Mouse (Mus musculus) hematopoietic multipotent progenitor cell, adult 10-12 weeks (in vitro differentiated cells): ENCODE measurements around the gene Tenm4. TPM values are rescaled to one million over a fixed set of nuclear protein-coding genes. Genes with fewer than 3 reads are reported as not detected.

Experiments used
- polyA plus RNA-seq: library from polyadenylated mRNA; stranded (reverse); fragments of >175 nt; gene quantifications from 2 replicates; pipeline ENCODE4 v1.2.3, GENCODE M21; 2012; ENCODE audit warnings: low replicate concordance

Gene Tenm4
- polyA plus RNA-seq = 4.4 and 8.5 TPM in 2 replicates

DNA sequence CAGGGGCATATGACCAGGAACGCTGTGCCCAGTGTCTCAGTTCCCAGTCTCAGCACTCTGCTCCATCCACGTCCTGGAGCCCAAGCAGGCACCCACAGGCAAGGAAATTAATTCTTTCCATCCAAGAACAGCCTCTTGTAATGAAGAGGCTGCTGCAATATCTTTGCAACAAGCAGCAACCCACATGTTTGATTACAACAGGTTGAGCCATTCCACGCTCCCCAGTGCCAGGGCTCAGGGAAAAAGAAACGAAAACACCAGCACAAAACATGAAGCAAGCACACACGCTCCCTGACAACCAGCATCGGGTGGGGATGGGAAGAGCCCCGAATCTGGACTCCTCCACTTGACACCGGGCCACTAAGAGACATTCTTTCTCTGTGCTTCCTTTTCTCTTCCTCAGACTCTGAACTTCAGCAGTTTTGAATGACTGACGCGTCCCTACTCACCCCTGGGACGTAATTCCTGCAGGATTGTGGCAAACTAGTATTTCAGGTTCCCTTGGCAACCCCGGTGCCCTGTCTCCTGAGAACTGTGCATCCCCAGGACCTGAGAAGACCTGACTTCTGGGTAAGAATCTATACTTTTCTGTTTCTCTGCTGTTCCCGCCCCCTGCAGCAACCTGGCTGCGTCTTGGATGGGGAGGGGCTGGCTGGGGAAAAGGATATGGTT, at the start of gene Tenm4:
Tenm4 (plus strand) TSS at position 323 of the 672 bp plus-strand sequence.

DNA sequence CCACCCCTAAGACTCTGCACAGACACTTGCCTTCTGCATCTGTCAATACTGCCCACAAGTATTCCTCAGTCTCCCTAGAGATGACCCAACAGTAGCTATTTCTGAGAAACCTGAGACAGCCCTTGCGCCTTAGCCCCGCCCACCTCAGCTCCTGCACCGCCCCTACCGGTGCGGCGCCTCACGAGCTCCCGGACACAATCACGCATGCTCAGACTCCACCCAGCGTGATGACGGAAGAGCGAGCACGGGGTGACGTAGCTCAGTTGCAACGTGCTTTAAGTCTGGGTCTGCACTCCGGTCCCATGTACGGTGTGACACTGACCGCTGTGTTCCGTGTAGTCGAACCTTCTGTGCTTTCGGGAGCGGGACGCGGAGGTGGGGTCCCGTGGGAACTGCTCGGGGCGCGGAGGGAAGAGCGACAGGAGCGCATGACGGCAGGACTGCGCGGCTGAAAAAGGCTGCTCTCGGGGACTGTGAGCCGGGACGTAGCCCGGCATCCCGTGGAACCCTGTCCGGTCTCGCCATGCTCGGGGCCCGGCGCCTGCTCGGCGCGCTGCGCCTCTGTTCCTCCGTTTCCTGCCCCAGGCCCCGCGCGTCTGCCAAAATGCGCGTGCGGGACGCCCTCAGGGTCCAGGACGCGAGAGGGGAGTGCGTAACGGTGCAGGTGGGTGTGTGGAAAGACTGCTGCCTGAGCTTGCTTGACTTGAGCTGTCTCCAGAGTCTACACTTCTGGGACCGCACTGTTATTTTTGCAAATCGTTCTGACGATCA, 780.4 kb downstream of the Tenm4 start, which contains the start of gene Nars2:
Nars2 (plus strand) TSS at position 225 of the 771 bp plus-strand sequence.

